Mouse (Mus musculus) liver, postnatal 0 days (tissue): ENCODE measurements around the gene Ntn4.
A peak's percentile ranks its signal among the peaks of the same experiment; 100 is the strongest.

Experiments used
- CTCF ChIP-seq: sonication (generic); IDR thresholded peaks from 2 replicates; pipeline ENCODE4 v1.5.1; 2016; ENCODE audit warnings: antibody characterized with exemption, low read depth
- EP300 ChIP-seq: IDR thresholded peaks from 2 replicates; pipeline ENCODE4 v1.6.1; 2016; ENCODE audit warnings: antibody characterized with exemption, low read depth, mild to moderate bottlenecking

- TF ChIP-seq CTCF (peak; percentile 58), EP300 (no peak)
These were observed 32.4 kb upstream of the Ntn4 start for GRCm38 (mm10) chr10:93608051-93608450.
